Mouse (Mus musculus): Measurements from ENCODE around the gene Trpm4.

Trpm4 gene

GRCm38 (mm10) chr7:45313495-45313894 lies 20.1 kb downstream of the Trpm4 start:
- in situ Hi-C loops (cut with MboI; ENCODE audit: low sequenced_read_pairs): no loop called here

- in situ Hi-C loops (cut with MboI; ENCODE audit: low sequenced_read_pairs): no loop called here
Measured at GRCm38 (mm10) chr7:45312686-45313453, 20.7 kb downstream of the Trpm4 start.

GRCm38 (mm10) chr7:45312023-45312422 lies 21.6 kb downstream of the Trpm4 start:
- in situ Hi-C loops (cut with MboI; ENCODE audit: low sequenced_read_pairs): no loop called here

- in situ Hi-C loops (cut with MboI; ENCODE audit: low sequenced_read_pairs): no loop called here
Measured at GRCm38 (mm10) chr7:45309455-45309854, 24.1 kb downstream of the Trpm4 start.

GRCm38 (mm10) chr7:45308551-45309240 lies 24.9 kb downstream of the Trpm4 start:
- in situ Hi-C loops (cut with MboI; ENCODE audit: low sequenced_read_pairs): no loop called here

DNA sequence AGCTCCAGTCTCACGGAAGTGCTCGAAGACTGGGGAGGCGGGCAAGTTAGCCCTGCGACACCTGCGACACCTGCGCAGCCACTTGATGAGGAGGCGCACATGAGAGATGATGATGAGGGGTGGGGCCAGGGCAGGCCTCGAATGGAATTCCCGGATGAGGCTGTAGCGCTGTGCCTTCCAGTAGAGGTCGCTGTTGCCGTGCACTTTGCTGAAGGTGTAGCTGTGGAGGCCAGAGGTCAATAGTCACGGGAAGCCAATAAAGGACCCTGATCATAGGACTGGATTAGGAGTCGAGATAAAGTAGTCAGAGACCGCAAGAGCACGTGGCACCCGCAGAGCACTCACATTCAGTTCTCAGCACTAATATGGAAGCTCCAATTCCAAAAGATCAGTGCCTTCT lies 28.3 kb downstream of the Trpm4 start:
- in situ Hi-C loops (cut with MboI; ENCODE audit: low sequenced_read_pairs): no loop called here

- in situ Hi-C loops (cut with MboI; ENCODE audit: low sequenced_read_pairs): no loop called here
Measured at GRCm38 (mm10) chr7:45304869-45305268, 28.7 kb downstream of the Trpm4 start.

- in situ Hi-C loops (cut with MboI; ENCODE audit: low sequenced_read_pairs): no loop called here
Measured at GRCm38 (mm10) chr7:45302626-45303025, 31.0 kb downstream of the Trpm4 start.

DNA sequence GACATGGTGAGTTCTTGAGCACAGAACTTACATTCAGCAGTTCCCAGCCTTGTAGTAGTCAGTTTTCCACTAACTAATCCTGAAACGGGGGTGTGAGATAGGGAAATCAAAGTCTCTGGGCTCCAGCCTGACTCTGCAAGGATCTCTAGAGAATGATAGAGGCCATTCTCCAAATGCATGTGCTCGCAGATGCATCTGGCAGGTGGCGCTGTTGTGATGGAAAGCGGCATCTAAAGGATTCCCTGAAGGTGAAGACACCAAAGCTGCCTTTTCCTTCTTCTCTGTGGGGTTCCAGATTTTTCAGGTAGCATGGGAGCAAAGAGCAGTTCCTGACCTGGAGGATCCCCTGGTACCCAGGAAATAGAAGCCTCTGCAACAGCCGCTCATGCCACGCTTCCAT lies 33.3 kb downstream of the Trpm4 start:
- in situ Hi-C loops (cut with MboI; ENCODE audit: low sequenced_read_pairs): no loop called here

GRCm38 (mm10) chr7:45299752-45300151 lies 33.8 kb downstream of the Trpm4 start:
- in situ Hi-C loops (cut with MboI; ENCODE audit: low sequenced_read_pairs): no loop called here

GRCm38 (mm10) chr7:45297563-45297962 lies 36.0 kb downstream of the Trpm4 start:
- in situ Hi-C loops (cut with MboI; ENCODE audit: low sequenced_read_pairs): no loop called here

DNA sequence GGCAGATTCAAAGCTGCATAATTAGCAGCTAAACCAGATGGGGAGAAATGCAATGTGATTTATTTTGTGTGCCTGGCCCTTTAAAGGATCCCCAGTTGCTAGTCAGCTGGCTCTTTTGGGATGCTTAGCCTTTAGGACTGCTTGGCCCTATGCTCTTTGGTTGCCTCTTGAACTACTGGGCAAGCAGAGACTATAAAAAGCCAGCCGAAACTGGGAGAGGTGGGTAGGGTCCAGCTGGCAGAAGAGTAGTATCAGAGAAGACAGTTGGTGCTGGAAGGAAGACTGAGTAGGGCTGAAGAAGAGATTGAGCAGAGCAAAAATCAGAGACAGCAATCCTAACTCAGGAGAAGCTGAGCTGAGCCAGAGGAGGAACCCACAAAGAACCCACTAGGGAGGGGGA lies 37.0 kb downstream of the Trpm4 start:
- in situ Hi-C loops (cut with MboI; ENCODE audit: low sequenced_read_pairs): no loop called here

DNA sequence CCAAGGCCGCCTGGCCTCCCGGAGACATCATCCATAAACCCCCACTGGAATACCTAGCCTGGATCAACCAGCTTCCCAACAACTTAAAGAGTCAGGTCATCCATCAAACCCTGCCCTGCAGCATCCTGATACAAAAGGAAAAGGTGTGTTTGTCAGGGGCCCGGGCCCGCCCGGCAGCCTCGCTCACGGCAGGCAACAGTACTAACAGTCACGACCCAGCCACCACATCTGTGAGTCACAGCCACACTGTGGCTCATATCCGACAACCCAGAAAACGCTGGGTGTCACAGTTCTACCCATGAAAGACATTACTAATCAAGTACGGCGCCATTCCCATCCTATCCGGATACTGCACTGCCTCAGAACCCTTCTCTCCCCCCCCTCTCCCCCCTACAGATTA lies 47.1 kb downstream of the Trpm4 start:
- in situ Hi-C loops (cut with MboI; ENCODE audit: low sequenced_read_pairs): no loop called here

DNA sequence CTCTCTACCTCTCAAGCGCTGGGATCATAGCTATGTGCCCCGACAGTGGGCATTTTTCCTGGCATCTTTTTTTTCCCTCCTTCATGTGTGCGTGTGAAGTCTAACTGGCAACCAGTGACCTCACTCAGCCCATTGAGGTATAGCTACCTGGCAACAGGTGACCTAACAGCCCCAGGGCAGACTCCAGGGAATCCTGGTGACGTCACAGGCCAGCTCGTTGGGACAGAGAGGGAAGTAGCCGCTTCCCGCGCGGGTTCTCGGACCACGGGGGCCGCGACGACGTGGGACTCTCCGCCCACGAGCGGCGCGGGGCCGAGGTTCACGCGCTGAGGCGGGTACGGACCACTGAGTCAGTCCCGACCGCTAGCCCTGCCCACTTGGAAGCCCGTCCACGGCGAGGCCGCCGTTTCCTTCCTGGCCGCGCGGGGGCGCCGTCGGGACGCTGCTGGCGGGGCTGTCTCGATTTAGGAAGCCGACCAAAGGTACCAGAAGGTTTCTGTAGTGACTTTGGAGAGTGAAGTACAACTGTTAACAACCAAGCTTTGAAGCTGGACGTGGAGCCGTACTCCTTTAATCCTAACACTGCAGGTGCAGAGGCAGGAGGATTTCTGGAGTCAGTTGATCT lies 56.3 kb downstream of the Trpm4 start, which contains the start of gene Slc6a21:
Gene Slc6a21, plus strand, starts transcription at position 378 of the 625 bp plus-strand sequence.
- in situ Hi-C loops (cut with MboI; ENCODE audit: low sequenced_read_pairs): no loop called here

- in situ Hi-C loops (cut with MboI; ENCODE audit: low sequenced_read_pairs): no loop called here
Measured at GRCm38 (mm10) chr7:45273672-45274071, 59.9 kb downstream of the Trpm4 start.

DNA sequence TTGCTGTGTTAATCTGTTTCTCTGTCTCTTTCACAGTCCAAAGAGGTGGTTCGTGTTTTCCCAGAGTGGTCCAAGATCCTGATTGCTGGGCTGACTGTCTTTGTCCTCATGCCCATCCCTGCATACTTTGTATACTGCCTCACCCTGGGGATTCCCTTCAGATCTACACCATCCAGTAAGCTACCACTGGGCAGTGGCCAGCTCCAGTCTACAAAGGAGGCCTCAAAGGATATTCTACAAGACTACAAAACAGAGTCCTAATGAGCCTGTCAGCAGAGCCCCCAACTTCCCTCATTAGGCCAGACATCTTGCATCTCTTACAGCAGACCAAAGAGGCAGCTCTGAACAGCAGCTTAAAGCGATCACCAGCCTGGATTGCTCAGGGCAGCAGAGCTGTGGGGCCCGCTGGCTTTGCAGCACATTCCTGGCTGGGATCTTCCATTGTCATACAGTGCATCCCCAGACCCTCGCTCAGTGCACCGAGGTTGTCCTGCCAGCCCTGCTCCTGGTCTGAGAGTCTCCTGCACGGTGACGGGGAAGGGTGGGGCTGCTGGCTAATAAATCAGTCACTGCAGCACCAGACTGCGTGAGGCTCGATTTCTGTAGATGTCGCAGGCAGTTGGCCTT lies 60.7 kb downstream of the Trpm4 start:
- in situ Hi-C loops (cut with MboI; ENCODE audit: low sequenced_read_pairs): no loop called here

DNA sequence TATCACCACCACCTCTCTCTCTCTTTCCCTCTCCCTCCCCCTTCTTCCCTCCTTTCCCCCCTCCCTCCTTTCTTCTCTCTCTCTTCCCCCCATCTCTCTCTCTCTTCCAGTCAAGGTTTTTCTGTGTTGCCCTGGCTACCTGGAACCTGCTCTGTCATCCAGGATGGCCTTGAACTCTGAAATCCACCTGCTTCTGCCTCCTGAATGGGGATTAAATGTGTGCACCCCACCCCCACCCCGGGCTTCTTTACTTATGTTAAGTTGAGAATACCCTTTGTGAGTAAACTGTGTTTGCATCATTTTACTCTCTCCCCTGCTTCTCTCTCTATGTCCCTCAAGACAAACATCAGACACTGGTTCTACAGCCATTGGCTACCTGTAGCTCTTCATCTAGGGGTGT lies 68.1 kb downstream of the Trpm4 start:
- in situ Hi-C loops (cut with MboI; ENCODE audit: low sequenced_read_pairs): no loop called here

DNA sequence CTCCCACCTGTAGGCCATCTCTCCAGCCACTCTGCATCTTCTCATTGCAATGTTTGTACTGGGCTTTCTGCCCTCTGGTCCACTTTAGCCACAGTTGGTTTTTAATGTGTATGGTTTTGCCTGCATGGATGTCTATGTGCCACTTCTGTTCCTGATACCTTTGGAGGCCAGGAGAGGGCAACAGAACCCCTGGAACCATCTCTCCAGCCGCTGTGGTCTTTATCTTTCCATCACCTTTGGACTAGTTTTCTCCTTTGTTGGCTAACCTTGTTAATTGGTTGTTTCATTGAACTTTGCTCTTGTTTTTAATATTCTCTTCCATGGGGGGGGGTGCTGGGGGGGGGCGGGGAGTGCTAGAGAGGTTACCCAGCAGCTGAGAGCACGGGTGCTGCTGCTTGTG lies 69.2 kb downstream of the Trpm4 start:
- in situ Hi-C loops (cut with MboI; ENCODE audit: low sequenced_read_pairs): no loop called here

GRCm38 (mm10) chr7:45263006-45263607 lies 70.5 kb downstream of the Trpm4 start:
- in situ Hi-C loops (cut with MboI; ENCODE audit: low sequenced_read_pairs): no loop called here

- in situ Hi-C loops (cut with MboI; ENCODE audit: low sequenced_read_pairs): no loop called here
Measured at GRCm38 (mm10) chr7:45262266-45262665, 71.3 kb downstream of the Trpm4 start.

DNA sequence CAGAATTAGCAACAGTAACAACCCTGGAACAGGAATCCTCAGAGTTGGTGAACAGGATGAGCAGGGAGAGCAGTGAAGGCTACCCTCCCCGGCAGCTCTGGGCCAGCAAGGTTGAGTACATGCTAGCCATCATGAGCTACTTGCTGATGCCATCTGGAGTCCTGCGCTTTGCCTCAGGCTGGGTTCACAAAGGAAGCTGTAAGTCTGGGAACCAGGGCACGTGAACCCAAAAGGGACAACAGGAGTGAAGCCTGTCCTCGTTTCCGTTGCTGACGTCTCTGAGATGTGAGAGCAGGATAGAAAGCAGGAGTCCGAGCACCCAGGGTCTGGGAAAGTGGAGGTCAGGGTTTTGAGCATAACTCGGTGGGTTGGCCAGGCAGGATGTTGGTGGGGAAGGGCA lies 74.3 kb downstream of the Trpm4 start:
- in situ Hi-C loops (cut with MboI; ENCODE audit: low sequenced_read_pairs): no loop called here

All from CH12F3 (cell line).